Mouse (Mus musculus) heart, embryonic 12.5 days (tissue): Measurements from ENCODE around the gene Ecm2. TPM values are rescaled to one million over a fixed set of nuclear protein-coding genes. Genes with fewer than 3 reads are reported as not detected.

Source experiments
- ATAC-seq: fragments of 200-750 bp; cut with Nextera tagmentation; 2 replicates; pipeline ENCODE4 v1.8.0; 2017; ENCODE audit warnings: moderate TSS enrichment, moderate library complexity; ENCODE audit not compliant: insufficient number of reproducible peaks, low FRiP score
- H3K27ac ChIP-seq: fragments of 300-500 bp; sonication (generic); 2 replicates; pipeline ENCODE4 v1.5.1; 2016; ENCODE audit warnings: mild to moderate bottlenecking, moderate library complexity; ENCODE audit not compliant: poor library complexity, severe bottlenecking
- H3K27me3 ChIP-seq: fragments of 300-500 bp; sonication (generic); replicated peaks from 2 replicates; pipeline ENCODE4 v1.6.1; 2016; ENCODE audit warnings: mild to moderate bottlenecking, moderate library complexity
- H3K36me3 ChIP-seq: fragments of 300-500 bp; sonication (generic); 2 replicates; pipeline ENCODE4 v1.6.1; 2016; ENCODE audit warnings: mild to moderate bottlenecking, moderate library complexity
- H3K4me1 ChIP-seq: fragments of 300-500 bp; sonication (generic); replicated peaks from 2 replicates; pipeline ENCODE4 v1.6.1; 2016; ENCODE audit warnings: mild to moderate bottlenecking
- H3K4me2 ChIP-seq: fragments of 300-500 bp; sonication (generic); 2 replicates; pipeline ENCODE4 v1.6.1; 2016; ENCODE audit warnings: mild to moderate bottlenecking, moderate library complexity
- H3K4me3 ChIP-seq: fragments of 300-500 bp; sonication (generic); 2 replicates; pipeline ENCODE4 v1.5.1; 2016; ENCODE audit warnings: mild to moderate bottlenecking
- H3K9ac ChIP-seq: fragments of 300-500 bp; sonication (generic); 2 replicates; pipeline ENCODE4 v1.6.1; 2016; ENCODE audit warnings: mild to moderate bottlenecking, moderate library complexity
- H3K9me3 ChIP-seq: fragments of 300-500 bp; sonication (generic); replicated peaks from 2 replicates; pipeline ENCODE4 v1.6.1; 2016; ENCODE audit warnings: mild to moderate bottlenecking, moderate library complexity
- WGBS: fragments of 180-500 bp; shearing (Covaris S2); methylation state at CpG from one replicate; pipeline ENCODE4 v1.1.7; 2016; 5-methylcytosine and 5-hydroxymethylcytosine counted together
- polyA plus RNA-seq: library from polyadenylated mRNA; unstranded; fragments of >200 nt; fragmentation: Nextera tagmentation; extraction: Ambion mirVana; gene quantifications from 2 replicates; pipeline ENCODE4 v1.2.1, GENCODE M21; 2016

The Ecm2 gene
- polyA plus RNA-seq, 1 experiment from 2014 or later, result 2.0 TPM

GRCm38 (mm10) chr13:49556924-49557323 lies 52.3 kb downstream of the Ecm2 start:
- Histone ChIP-seq H3K36me3 (no peaks in the 10 kb centered on the region), H3K4me1 (no peaks in the 10 kb centered on the region), H3K9ac (no peak overlapping the region), H3K4me3 (no peak overlapping the region), H3K9me3 (no peaks in the 10 kb centered on the region), H3K4me2 (no peak overlapping the region), H3K27me3 (no peaks in the 10 kb centered on the region), H3K27ac (no peak overlapping the region)
- WGBS, result 65% methylated on average over 1 of the region's 1 CpGs
- no peak for ATAC-seq

GRCm38 (mm10) chr13:49559185-49559584 lies 54.6 kb downstream of the Ecm2 start:
- no peaks in the 10 kb centered on the region for H3K4me1 ChIP-seq
- H3K4me3 ChIP-seq, result no peak overlapping the region
- no peak overlapping the region for H3K27ac ChIP-seq
- H3K9ac ChIP-seq, result no peak overlapping the region
- no peaks in the 10 kb centered on the region for H3K27me3 ChIP-seq
- no peak for ATAC-seq
- no peaks in the 10 kb centered on the region for H3K9me3 ChIP-seq
- 40% methylated on average over 2 of the region's 2 CpGs for WGBS
- H3K4me2 ChIP-seq, result no peak overlapping the region
- no peaks in the 10 kb centered on the region for H3K36me3 ChIP-seq

- Histone ChIP-seq H3K9ac (no peak overlapping the region), H3K4me1 (0 out of 2 replicates have a peak, but pooled peaks cover 2% of the 10 kb centered on the region), H3K27ac (no peak overlapping the region), H3K36me3 (no peaks in the 10 kb centered on the region), H3K4me2 (no peak overlapping the region), H3K4me3 (no peak overlapping the region), H3K9me3 (no peaks in the 10 kb centered on the region), H3K27me3 (no peaks in the 10 kb centered on the region)
- WGBS, result 39% methylated on average over 2 of the region's 2 CpGs
- ATAC-seq, result no peak
Observed at GRCm38 (mm10) chr13:49560886-49561285, 56.3 kb downstream of the Ecm2 start.

GRCm38 (mm10) chr13:49564347-49564746 lies 59.7 kb downstream of the Ecm2 start:
- Histone ChIP-seq H3K4me3 (no peak overlapping the region), H3K27me3 (no peaks in the 10 kb centered on the region), H3K9me3 (no peaks in the 10 kb centered on the region), H3K27ac (no peak overlapping the region), H3K4me2 (no peak overlapping the region), H3K9ac (no peak overlapping the region), H3K4me1 (0 out of 2 replicates have a peak, but pooled peaks cover 2% of the 10 kb centered on the region), H3K36me3 (no peaks in the 10 kb centered on the region)
- 92% methylated on average over 1 of the region's 1 CpGs for WGBS
- no peak for ATAC-seq

- no peaks in the 10 kb centered on the region for H3K27me3 ChIP-seq
- WGBS, result 64% methylated on average over 3 of the region's 3 CpGs
- H3K4me3 ChIP-seq, result no peak overlapping the region
Observed at GRCm38 (mm10) chr13:49570371-49570770, 65.8 kb downstream of the Ecm2 start.

GRCm38 (mm10) chr13:49571418-49571817 lies 66.8 kb downstream of the Ecm2 start:
- Histone ChIP-seq H3K9me3 (no peaks in the 10 kb centered on the region), H3K27me3 (no peaks in the 10 kb centered on the region), H3K4me1 (no peaks in the 10 kb centered on the region), H3K4me2 (no peak overlapping the region), H3K4me3 (no peak overlapping the region), H3K9ac (no peak overlapping the region), H3K27ac (no peak overlapping the region), H3K36me3 (no peaks in the 10 kb centered on the region)
- no peak for ATAC-seq
- WGBS, result 79% methylated on average over 2 of the region's 2 CpGs

More at GRCm38 (mm10) chr13:49570371-49570770, 65.8 kb downstream of the Ecm2 start:
- H3K27ac ChIP-seq, result no peak overlapping the region
- no peak overlapping the region for H3K4me2 ChIP-seq
- no peak for ATAC-seq
- H3K36me3 ChIP-seq, result no peaks in the 10 kb centered on the region
- no peaks in the 10 kb centered on the region for H3K4me1 ChIP-seq
- H3K9me3 ChIP-seq, result no peaks in the 10 kb centered on the region
- no peak overlapping the region for H3K9ac ChIP-seq

GRCm38 (mm10) chr13:49581541-49582530 lies 77.2 kb downstream of the Ecm2 start, which contains the start of gene Omd:
Omd (plus strand) TSS chr13:49582462.
- H3K4me3 ChIP-seq, result no peak within 1 kb of the TSS
- no peaks in the 10 kb centered on the region for H3K36me3 ChIP-seq
- H3K4me2 ChIP-seq, result no peak within 1 kb of the TSS
- H3K27me3 ChIP-seq, result no peaks in the 10 kb centered on the region
- 63% methylated on average over 8 of the region's 8 CpGs for WGBS
- no peak within 1 kb of the TSS for H3K9ac ChIP-seq
- no peak for ATAC-seq
- H3K4me1 ChIP-seq, result no peaks in the 10 kb centered on the region
- no peaks in the 10 kb centered on the region for H3K9me3 ChIP-seq
- peak within 1 kb of the TSS; percentile 61 for H3K27ac ChIP-seq

Other genes with a start within 250 kb of the Ecm2 start
- gene Fgd3, start 184.5 kb upstream of the Ecm2 start, polyA plus RNA-seq, result 0.13 and 0.15 TPM in 2 replicates
- gene Bicd2, start 163.2 kb upstream of the Ecm2 start, polyA plus RNA-seq, result 53.5 and 54.0 TPM in 2 replicates
- gene Ippk, start 83.6 kb upstream of the Ecm2 start, polyA plus RNA-seq, result 13.1 and 14.0 TPM in 2 replicates
- gene Tes3-ps, start 11.5 kb upstream of the Ecm2 start, polyA plus RNA-seq, result 0.88 and 0.92 TPM in 2 replicates
- gene Aspn, start 39.6 kb downstream of the Ecm2 start, polyA plus RNA-seq, result 2.5 and 3.7 TPM in 2 replicates
- gene Omd, start 77.7 kb downstream of the Ecm2 start, polyA plus RNA-seq, result 0.24 and 0.43 TPM in 2 replicates
- gene Ogn, start 103.2 kb downstream of the Ecm2 start, polyA plus RNA-seq, result 10.3 and 10.6 TPM in 2 replicates
- 26.4 and 27.9 TPM in 2 replicates for gene Cenpp, start 148.0 kb downstream of the Ecm2 start, polyA plus RNA-seq
- 14.4 and 16.3 TPM in 2 replicates for gene Nol8, start 148.3 kb downstream of the Ecm2 start, polyA plus RNA-seq
- gene Iars, start 177.3 kb downstream of the Ecm2 start, polyA plus RNA-seq, result 67.8 and 68.2 TPM in 2 replicates